Mouse (Mus musculus): ENCODE data around the gene Asap2. TPM values are rescaled to one million over a fixed set of nuclear protein-coding genes. Genes with fewer than 3 reads are reported as not detected.

The Asap2 gene
- total and polyA plus RNA-seq, 3 experiments: 0.46 to 1.9 TPM; not detected in 1

GRCm38 (mm10) chr12:21136462-21136751 is 146.1 kb downstream of the Asap2 start:
- TF ChIP-seq JUND (IDR thresholded peaks at IDR 0.05; ENCODE audit: low read depth, low read length): no peak
- no peak for TF ChIP-seq RAD21 (IDR thresholded peaks at IDR 0.05; ENCODE audit: low read depth, low read length)
- no peak for TF ChIP-seq USF1 (IDR thresholded peaks at IDR 0.05; ENCODE audit: low read depth, low read length)
- TF ChIP-seq POLR2AphosphoS2 (IDR thresholded peaks at IDR 0.05; ENCODE audit: low read length): no peak
- TF ChIP-seq NRF1 (IDR thresholded peaks at IDR 0.05; ENCODE audit: insufficient read depth, low read depth, low read length, poor library complexity, severe bottlenecking): no peak
- TF ChIP-seq CHD2 (IDR thresholded peaks at IDR 0.05; ENCODE audit: low read length): no peak
- no peak for TF ChIP-seq USF2 (IDR thresholded peaks at IDR 0.05; ENCODE audit: borderline replicate concordance in 1 of 2, insufficient read depth in 1 of 2, low read depth in 1 of 2, low read length in 2 of 2)
- no peak for TF ChIP-seq TAL1 (IDR thresholded peaks at IDR 0.05; ENCODE audit: low read length)
- TF ChIP-seq MAZ (IDR thresholded peaks at IDR 0.05; ENCODE audit: low read depth, low read length): no peak
- TF ChIP-seq MYB (IDR thresholded peaks at IDR 0.05; ENCODE audit: low read depth, low read length): no peak
- TF ChIP-seq GABPA (IDR thresholded peaks at IDR 0.05; ENCODE audit: low read depth, low read length): no peak
- Histone ChIP-seq H3K9ac (ENCODE audit: control insufficient read depth, low read depth, low read length, poor library complexity, severe bottlenecking) (no peak overlapping the region), H3K4me1 (ENCODE audit: control insufficient read depth in 1 of 2, insufficient read depth in 2 of 2, low read length in 2 of 2) (peaks cover 0 to 9% of the 10 kb centered on the region in 2 experiments; a peak in 2 of 4 replicates), H3K36me3 (ENCODE audit: control insufficient read depth in 1 of 2, insufficient read depth in 2 of 2, low read length in 2 of 2) (no peaks in the 10 kb centered on the region; a peak in 1 of 4 replicates), H3K27ac (ENCODE audit: control insufficient read depth, low read depth, low read length) (no peak overlapping the region), H3K79me2 (ENCODE audit: control insufficient read depth, insufficient read depth, low read length, poor library complexity) (no peaks in the 10 kb centered on the region), H3K9me3 (replicated peaks; ENCODE audit: insufficient read depth, low read length) (no peaks in the 10 kb centered on the region), H3K4me3 (ENCODE audit: control insufficient read depth in 1 of 2, insufficient read depth in 1 of 2, low read depth in 2 of 2, low read length in 2 of 2) (no peak overlapping the region), H3K27me3 (ENCODE audit: control insufficient read depth in 1 of 2, insufficient read depth in 2 of 2, low read length in 2 of 2) (no peaks in the 10 kb centered on the region)
- no peak for DNase-seq (ENCODE audit: low read depth, low spot score)

GRCm38 (mm10) chr12:21139560-21139959 is 149.3 kb downstream of the Asap2 start:
- no peak overlapping the region for H3K27ac ChIP-seq (ENCODE audit: control insufficient read depth, low read depth, low read length)
- H3K27me3 ChIP-seq (ENCODE audit: control insufficient read depth in 1 of 2, insufficient read depth in 2 of 2, low read length in 2 of 2): no peaks in the 10 kb centered on the region
- H3K36me3 ChIP-seq (ENCODE audit: control insufficient read depth in 1 of 2, insufficient read depth in 2 of 2, low read length in 2 of 2): no peaks in the 10 kb centered on the region; a peak in 1 of 4 replicates
- H3K4me1 ChIP-seq (ENCODE audit: control insufficient read depth in 1 of 2, insufficient read depth in 2 of 2, low read length in 2 of 2): peaks cover 0 to 9% of the 10 kb centered on the region in 2 experiments; a peak in 2 of 4 replicates
- no peak overlapping the region for H3K4me3 ChIP-seq (ENCODE audit: control insufficient read depth in 1 of 2, insufficient read depth in 1 of 2, low read depth in 2 of 2, low read length in 2 of 2)
- TF ChIP-seq MXI1 (IDR thresholded peaks at IDR 0.05; ENCODE audit: low read depth, low read length): no peak
- TF ChIP-seq TBP (IDR thresholded peaks at IDR 0.05; ENCODE audit: low read depth, low read length): no peak
- TF ChIP-seq SIN3A (IDR thresholded peaks at IDR 0.05; ENCODE audit: low read length): no peak
- no peak for TF ChIP-seq KAT2A (conservative IDR thresholded peaks at IDR 0.05; ENCODE audit: low read depth, low read length)
- TF ChIP-seq MAFK (IDR thresholded peaks at IDR 0.05; ENCODE audit: borderline replicate concordance, low read depth, low read length): no peak
- no peak for TF ChIP-seq EP300 (IDR thresholded peaks at IDR 0.05; ENCODE audit: low read depth in 1 of 2, low read length in 2 of 2)
- TF ChIP-seq POLR2AphosphoS2 (IDR thresholded peaks at IDR 0.05; ENCODE audit: low read length): no peak
- no peak for TF ChIP-seq ZNF384 (IDR thresholded peaks at IDR 0.05; ENCODE audit: low read depth, low read length)
- no peak for TF ChIP-seq USF2 (IDR thresholded peaks at IDR 0.05; ENCODE audit: borderline replicate concordance in 1 of 2, insufficient read depth in 1 of 2, low read depth in 1 of 2, low read length in 2 of 2)
- TF ChIP-seq CHD1 (IDR thresholded peaks at IDR 0.05; ENCODE audit: low read depth, low read length): no peak
- no peaks in the 10 kb centered on the region for H3K79me2 ChIP-seq (ENCODE audit: control insufficient read depth, insufficient read depth, low read length, poor library complexity)
- H3K9me3 ChIP-seq (replicated peaks; ENCODE audit: insufficient read depth, low read length): no peaks in the 10 kb centered on the region
- no peak overlapping the region for H3K9ac ChIP-seq (ENCODE audit: control insufficient read depth, low read depth, low read length, poor library complexity, severe bottlenecking)
- DNase-seq (ENCODE audit: low read depth, low spot score): no peak

Data from MEL (cell line).